Mouse (Mus musculus) kidney, embryonic 14.5 days (tissue): ENCODE data around the gene Nt5c2. TPM values are rescaled to one million over a fixed set of nuclear protein-coding genes. Genes with fewer than 3 reads are reported as not detected.
"Not testable (repeated sequence)": the region's sequence is repeated elsewhere in the genome, so short reads cannot be mapped to it uniquely, and the experiment has no call there.

Experiments used
- ATAC-seq: fragments of 200-750 bp; cut with Nextera tagmentation; 2 replicates; pipeline ENCODE4 v1.8.0; 2017; ENCODE audit warnings: moderate number of reproducible peaks, mild to moderate bottlenecking, moderate TSS enrichment, moderate library complexity; ENCODE audit not compliant: low FRiP score, low TSS enrichment
- H3K27ac ChIP-seq: fragments of 300-500 bp; sonication (generic); 2 replicates; pipeline ENCODE4 v1.5.1; 2014; ENCODE audit warnings: low read depth, mild to moderate bottlenecking, low read length, moderate library complexity, mixed read lengths
- H3K27me3 ChIP-seq: fragments of 300-500 bp; sonication (generic); 2 replicates; pipeline ENCODE4 v1.6.1; 2014; ENCODE audit warnings: mild to moderate bottlenecking, low read length; ENCODE audit not compliant: control insufficient read depth, insufficient read depth
- H3K36me3 ChIP-seq: fragments of 300-500 bp; sonication (generic); 2 replicates; pipeline ENCODE4 v1.6.1; 2014; ENCODE audit warnings: low read length, mixed read lengths; ENCODE audit not compliant: control insufficient read depth, insufficient read depth
- H3K4me1 ChIP-seq: fragments of 300-500 bp; sonication (generic); 2 replicates; pipeline ENCODE4 v1.6.1; 2014; ENCODE audit warnings: low read length, mixed read lengths; ENCODE audit not compliant: control insufficient read depth, insufficient read depth
- H3K4me2 ChIP-seq: fragments of 300-500 bp; sonication (generic); replicated peaks from 2 replicates; pipeline ENCODE4 v1.6.1; 2014; ENCODE audit warnings: low read depth, mild to moderate bottlenecking, low read length
- H3K4me3 ChIP-seq: fragments of 300-500 bp; sonication (generic); 2 replicates; pipeline ENCODE4 v1.5.1; 2014; ENCODE audit warnings: mild to moderate bottlenecking, low read length
- H3K9ac ChIP-seq: fragments of 300-500 bp; sonication (generic); 2 replicates; pipeline ENCODE4 v1.6.1; 2014; ENCODE audit warnings: low read depth, mild to moderate bottlenecking, low read length, moderate library complexity
- H3K9me3 ChIP-seq: fragments of 300-500 bp; sonication (generic); 2 replicates; pipeline ENCODE4 v1.6.1; 2016; ENCODE audit warnings: low read length; ENCODE audit not compliant: control insufficient read depth
- WGBS: fragments of 180-500 bp; shearing (Covaris S2); extraction: QIAGEN DNeasy Blood & Tissue Kit; methylation state at CpG from one replicate; pipeline ENCODE4 v1.1.7; 2014; 5-methylcytosine and 5-hydroxymethylcytosine counted together
- polyA plus RNA-seq: library from polyadenylated mRNA; unstranded; fragments of >200 nt; fragmentation: Nextera tagmentation; extraction: Ambion mirVana; gene quantifications from 2 replicates; pipeline ENCODE4 v1.2.1, GENCODE M21; 2014

The Nt5c2 gene
- polyA plus RNA-seq, 1 experiment from 2014 or later, result 80.2 TPM

DNA sequence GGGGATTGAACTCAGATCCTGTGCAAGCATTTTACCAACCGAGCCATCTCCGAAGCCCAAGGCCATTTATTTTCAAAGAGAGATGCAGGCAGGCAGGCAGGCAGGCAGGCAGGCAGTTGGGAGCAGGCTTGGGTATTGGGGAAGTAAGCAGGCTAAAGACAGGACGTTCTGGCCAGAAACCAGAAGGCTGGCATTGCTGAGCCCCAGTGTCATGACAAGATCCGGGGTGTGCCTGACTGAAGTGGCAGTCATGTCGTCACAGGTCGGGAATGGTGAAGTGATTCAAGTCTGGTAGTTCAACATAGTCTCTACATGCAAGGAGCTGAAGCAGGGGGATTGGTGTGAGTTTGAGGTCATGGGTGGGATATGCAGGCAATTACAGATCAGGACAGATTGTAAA is 27.3 kb downstream of the Nt5c2 start:
- H3K9ac ChIP-seq, result no peak overlapping the region
- H3K27ac ChIP-seq, result peak overlapping the region; percentile 77
- no peak overlapping the region for H3K4me2 ChIP-seq
- H3K4me3 ChIP-seq, result no peak overlapping the region
- WGBS, result 75% methylated on average over 6 of the region's 6 CpGs
- no peaks in the 10 kb centered on the region for H3K9me3 ChIP-seq
- no peak for ATAC-seq
- H3K36me3 ChIP-seq, result no peaks in the 10 kb centered on the region
- H3K4me1 ChIP-seq, result peaks cover 29% of the 10 kb centered on the region
- H3K27me3 ChIP-seq, result no peaks in the 10 kb centered on the region

DNA sequence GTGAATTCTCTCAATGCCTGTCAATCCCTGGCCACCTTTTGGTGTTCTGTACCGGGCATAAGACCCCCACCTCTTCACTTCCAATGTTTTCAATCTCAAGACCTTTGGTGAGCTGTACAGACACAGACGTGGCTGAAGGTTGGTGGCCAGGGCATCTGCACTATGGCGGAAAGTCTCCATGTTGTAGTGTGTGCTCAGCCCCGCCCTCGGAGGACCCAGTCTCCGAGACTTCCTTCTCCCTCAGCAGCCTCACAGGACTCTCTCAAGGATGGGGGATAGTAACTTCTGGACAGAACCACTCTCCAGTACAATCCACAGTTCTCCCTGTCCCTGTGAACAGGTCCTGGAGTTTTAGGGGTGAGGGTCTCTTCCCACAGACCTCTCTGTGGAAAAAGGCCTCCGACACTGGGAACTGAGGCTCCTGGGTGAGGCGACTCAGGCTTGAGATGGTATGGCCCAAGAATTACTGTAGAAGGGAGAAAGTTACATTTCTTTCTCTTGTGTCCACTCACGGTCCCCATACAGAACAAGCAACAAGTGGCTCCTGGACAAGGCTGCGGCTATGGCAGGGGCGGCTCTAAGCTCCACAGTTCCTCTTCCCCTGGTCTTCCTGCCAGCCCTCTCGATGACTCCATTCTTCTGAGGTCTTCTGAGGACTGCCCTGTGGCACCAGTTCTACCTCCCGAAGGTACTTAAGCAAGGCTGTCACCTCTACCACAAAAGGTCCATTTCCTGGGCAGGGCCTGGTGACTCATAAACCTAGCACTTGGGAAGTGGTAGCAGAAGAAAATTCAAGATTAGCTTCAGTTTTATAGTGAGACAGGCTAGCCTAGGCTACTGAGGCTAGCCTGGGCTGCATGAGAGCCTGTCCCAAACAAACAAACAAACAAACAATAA is 30.0 kb downstream of the Nt5c2 start:
- Histone ChIP-seq H3K4me1 (peaks cover 27% of the 10 kb centered on the region), H3K4me3 (no peak overlapping the region), H3K9me3 (no peaks in the 10 kb centered on the region), H3K27ac (no peak overlapping the region), H3K27me3 (no peaks in the 10 kb centered on the region), H3K9ac (no peak overlapping the region), H3K36me3 (no peaks in the 10 kb centered on the region), H3K4me2 (no peak overlapping the region)
- no peak for ATAC-seq
- 80% methylated on average over 13 of the region's 13 CpGs for WGBS

DNA sequence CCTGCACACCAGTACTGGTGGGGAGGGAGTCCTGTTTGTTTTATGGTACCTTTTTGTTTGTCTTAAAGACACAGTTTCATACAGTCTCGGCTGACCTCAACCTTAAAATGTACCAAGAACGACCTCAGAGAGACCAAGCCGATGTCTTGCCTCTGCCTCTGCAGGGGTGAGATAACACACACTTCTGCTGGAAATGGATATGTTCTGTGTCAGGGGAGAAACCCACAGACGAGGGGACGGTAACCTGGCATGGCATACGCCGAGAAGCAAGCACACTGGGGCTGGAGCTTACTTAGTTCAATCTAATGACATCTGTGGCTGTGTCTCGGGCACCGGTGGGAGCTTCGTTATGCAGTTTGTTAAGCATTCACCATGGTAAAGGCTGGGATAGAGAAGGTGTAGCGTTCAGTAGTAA is 31.0 kb downstream of the Nt5c2 start:
- no peaks in the 10 kb centered on the region for H3K27me3 ChIP-seq
- peaks cover 19% of the 10 kb centered on the region for H3K4me1 ChIP-seq
- ATAC-seq, result no peak
- H3K4me2 ChIP-seq, result no peak overlapping the region
- no peaks in the 10 kb centered on the region for H3K9me3 ChIP-seq
- no peak overlapping the region for H3K4me3 ChIP-seq
- no peak overlapping the region for H3K27ac ChIP-seq
- no peaks in the 10 kb centered on the region for H3K36me3 ChIP-seq
- 32% methylated on average over 11 of the region's 11 CpGs for WGBS
- no peak overlapping the region for H3K9ac ChIP-seq

DNA sequence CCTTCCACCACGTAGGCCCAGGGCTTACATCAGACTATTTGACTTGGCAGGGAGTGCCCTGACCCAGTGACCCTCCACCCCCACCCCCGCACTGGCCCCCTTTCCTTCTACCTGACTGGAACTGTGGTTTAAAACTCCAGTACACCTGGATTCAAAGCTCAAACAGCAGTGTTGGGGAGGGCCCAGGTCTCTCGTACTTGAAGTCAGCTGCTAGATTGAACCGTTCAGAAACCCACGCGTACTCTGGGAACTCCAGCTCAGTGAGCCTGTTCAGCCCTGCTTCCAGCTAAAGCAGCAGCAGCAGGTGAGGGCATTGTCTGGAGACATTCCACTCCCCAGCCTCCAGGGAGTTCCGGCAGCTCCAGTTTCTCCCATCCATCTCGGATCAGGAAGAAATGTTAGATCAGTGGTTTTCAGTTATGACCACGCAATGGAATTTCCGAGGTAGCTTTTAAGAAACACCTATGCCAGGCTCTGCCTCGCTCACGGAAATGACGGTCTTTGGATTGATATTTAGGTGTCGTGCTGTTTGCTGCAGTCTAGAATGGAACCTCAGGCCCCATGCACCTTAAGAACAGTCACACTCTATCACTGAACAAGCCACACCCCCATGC is 31.5 kb downstream of the Nt5c2 start:
- H3K9me3 ChIP-seq, result no peaks in the 10 kb centered on the region
- H3K27me3 ChIP-seq, result no peaks in the 10 kb centered on the region
- 28% methylated on average over 14 of the region's 14 CpGs for WGBS
- no peak overlapping the region for H3K9ac ChIP-seq
- peak overlapping the region; percentile 78 for H3K27ac ChIP-seq
- ATAC-seq, result no peak
- peaks cover 14% of the 10 kb centered on the region for H3K4me1 ChIP-seq
- no peak overlapping the region for H3K4me2 ChIP-seq
- no peaks in the 10 kb centered on the region for H3K36me3 ChIP-seq
- H3K4me3 ChIP-seq, result no peak overlapping the region

DNA sequence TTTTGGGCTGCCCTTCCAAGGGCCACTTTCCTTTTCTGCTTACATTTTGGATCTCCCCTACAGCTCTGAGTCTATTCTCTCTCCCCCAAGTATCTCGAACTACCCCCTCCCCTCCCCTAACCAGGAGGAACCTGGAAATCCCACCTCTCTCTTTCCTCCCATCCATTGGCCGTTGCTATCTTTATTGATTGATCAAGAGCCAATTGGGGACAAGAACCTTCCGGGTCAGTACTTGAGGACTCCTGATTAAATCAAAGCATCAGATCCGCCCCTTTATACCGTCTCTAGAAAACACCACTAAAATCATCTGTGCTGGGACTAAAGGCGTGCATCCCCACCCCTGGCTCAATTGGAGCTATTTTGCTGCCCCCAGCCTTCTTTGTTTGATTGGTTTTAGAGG is 33.5 kb downstream of the Nt5c2 start:
- H3K4me3 ChIP-seq, result no peak overlapping the region
- no peak overlapping the region for H3K9ac ChIP-seq
- 40% methylated on average over 6 of the region's 6 CpGs for WGBS
- H3K4me1 ChIP-seq, result peaks cover 8% of the 10 kb centered on the region
- ATAC-seq, result no peak
- H3K4me2 ChIP-seq, result no peak overlapping the region
- H3K9me3 ChIP-seq, result no peaks in the 10 kb centered on the region
- no peaks in the 10 kb centered on the region for H3K36me3 ChIP-seq
- H3K27ac ChIP-seq, result no peak overlapping the region
- no peaks in the 10 kb centered on the region for H3K27me3 ChIP-seq

DNA sequence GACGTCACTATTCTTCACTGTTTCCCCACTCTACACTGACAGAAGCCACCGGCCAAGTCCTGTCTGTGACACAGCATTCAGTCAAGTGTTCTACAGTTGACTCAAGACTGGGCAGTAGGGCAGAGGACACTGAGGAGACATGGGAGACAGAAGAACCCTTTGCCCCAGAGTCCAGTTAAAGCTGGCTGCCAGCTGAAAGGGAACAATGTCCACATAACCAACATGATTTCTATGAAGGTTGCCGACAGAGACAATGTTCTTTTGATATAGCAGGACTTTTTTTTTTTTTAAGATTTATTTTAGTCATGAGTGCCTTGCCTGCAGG is 35.2 kb downstream of the Nt5c2 start:
- Histone ChIP-seq H3K36me3 (no peaks in the 10 kb centered on the region), H3K4me1 (peaks cover 8% of the 10 kb centered on the region), H3K4me2 (no peak overlapping the region), H3K4me3 (no peak overlapping the region), H3K9ac (no peak overlapping the region), H3K9me3 (no peaks in the 10 kb centered on the region), H3K27ac (no peak overlapping the region), H3K27me3 (no peaks in the 10 kb centered on the region)
- WGBS, result 80% methylated on average over 3 of the region's 3 CpGs
- no peak for ATAC-seq

DNA sequence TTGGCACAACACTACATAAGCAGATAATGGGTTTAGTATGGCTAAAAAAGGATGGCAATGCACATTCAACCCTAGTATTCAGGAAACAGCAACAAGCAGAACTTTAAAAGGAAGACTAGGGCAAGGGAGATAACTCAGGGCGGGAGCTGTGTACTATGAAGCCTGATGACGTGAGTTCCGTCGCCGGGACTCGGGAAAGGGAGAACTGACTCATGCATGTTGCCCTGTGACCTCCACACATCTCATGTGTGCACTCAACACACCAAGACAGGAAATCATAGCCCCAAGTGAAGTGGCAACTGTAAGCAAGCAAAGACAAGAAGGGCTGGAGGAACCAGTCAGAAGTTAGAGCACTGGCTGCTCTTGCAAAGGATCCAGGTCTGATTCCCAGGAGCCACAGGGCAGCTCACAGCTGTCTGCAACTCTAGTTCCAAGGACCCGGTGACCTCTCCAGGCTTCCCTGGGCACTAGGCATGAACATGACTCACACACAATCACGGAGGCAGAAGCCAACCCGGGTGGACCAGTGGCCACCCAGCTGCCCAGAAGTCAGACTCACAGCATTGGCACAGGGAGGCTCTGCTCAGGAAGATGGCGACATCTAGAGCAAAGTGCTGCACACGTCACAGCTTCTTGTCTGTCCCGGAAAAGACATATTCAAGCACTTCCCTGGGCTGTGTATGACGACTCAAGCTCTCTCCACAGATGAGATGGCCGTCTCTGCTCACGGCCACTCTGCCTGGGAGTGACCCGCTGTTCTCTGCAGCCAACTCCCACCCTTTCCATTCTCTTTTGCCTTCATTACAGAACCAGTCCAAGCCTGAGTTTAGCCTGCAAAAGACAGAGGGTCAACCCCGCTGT is 35.8 kb downstream of the Nt5c2 start:
- H3K9ac ChIP-seq, result no peak overlapping the region
- no peak overlapping the region for H3K27ac ChIP-seq
- no peaks in the 10 kb centered on the region for H3K9me3 ChIP-seq
- WGBS, result 79% methylated on average over 17 of the region's 17 CpGs
- H3K27me3 ChIP-seq, result no peaks in the 10 kb centered on the region
- H3K4me2 ChIP-seq, result no peak overlapping the region
- H3K4me3 ChIP-seq, result no peak overlapping the region
- H3K4me1 ChIP-seq, result peaks cover 8% of the 10 kb centered on the region
- H3K36me3 ChIP-seq, result no peaks in the 10 kb centered on the region
- no peak for ATAC-seq

DNA sequence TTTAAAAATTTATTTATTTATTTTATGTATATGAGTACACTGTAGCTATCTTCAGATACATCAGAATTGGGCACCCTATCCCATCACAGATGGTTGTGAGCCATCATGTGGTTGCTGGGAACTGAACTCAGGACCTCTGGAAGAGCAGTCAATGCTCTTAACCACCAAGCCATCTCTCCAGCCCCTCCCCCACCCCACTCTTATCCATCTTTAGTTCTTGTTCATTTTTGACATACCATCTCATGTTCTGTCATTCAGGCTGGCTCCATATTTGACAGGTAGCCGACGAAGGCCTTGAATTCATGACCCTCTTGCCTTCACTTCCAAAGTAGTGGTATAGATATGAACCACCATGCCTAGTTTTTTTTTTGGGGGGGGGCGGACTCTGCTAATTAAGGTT is 36.9 kb downstream of the Nt5c2 start:
- not testable (repeated sequence) for H3K4me1 ChIP-seq, H3K4me3 ChIP-seq, H3K36me3 ChIP-seq, H3K27me3 ChIP-seq, H3K4me2 ChIP-seq, H3K27ac ChIP-seq, H3K9ac ChIP-seq, H3K9me3 ChIP-seq, ATAC-seq
- WGBS, result 87% methylated on average over 3 of the region's 3 CpGs

DNA sequence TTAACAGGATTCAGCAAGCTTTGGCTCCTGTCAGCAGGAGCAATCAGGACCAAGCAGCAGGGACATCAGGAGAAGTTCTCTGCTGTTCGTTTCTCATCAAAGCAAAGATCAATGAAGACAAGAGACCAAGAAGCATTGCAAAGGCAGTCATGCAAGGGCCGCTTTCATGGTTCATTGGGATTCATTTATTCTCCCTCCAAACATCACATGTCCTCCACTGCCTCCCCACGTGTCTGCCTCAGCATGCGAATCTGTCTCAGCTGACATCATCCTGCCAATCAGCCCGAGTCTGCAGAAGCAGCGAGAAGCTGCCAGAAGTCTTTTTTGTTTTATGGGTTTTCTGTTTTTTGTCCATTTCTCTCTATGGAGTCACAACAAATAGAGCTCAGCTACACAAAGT is 37.5 kb downstream of the Nt5c2 start:
- no peaks in the 10 kb centered on the region for H3K27me3 ChIP-seq
- no peak overlapping the region for H3K4me2 ChIP-seq
- no peaks in the 10 kb centered on the region; the same call in 1 of the 2 replicates for H3K4me1 ChIP-seq
- no peak overlapping the region for H3K27ac ChIP-seq
- no peaks in the 10 kb centered on the region for H3K9me3 ChIP-seq
- 30% methylated on average over 6 of the region's 6 CpGs for WGBS
- H3K4me3 ChIP-seq, result no peak overlapping the region
- no peak overlapping the region for H3K9ac ChIP-seq
- no peaks in the 10 kb centered on the region for H3K36me3 ChIP-seq
- ATAC-seq, result no peak
